Mouse (Mus musculus) gastrocnemius, adult 8-10 months (tissue): ENCODE measurements at regions not wholly inside any gene's neighbourhood (a gene's known extent, or its start where the extent isn't known, plus 50 kb on each side); places are given as distances from the start of the nearest gene placed in this dataset. TPM values are rescaled to one million over a fixed set of nuclear protein-coding genes. Genes with fewer than 3 reads are reported as not detected.
"Not testable (repeated sequence)": the region's sequence is repeated elsewhere in the genome, so short reads cannot be mapped to it uniquely, and the experiment has no call there.

Experiments used
- DNase-seq, 2 experiments: peaks; one replicate each; pipeline ENCODE4 v3.0.0; 2022; ENCODE audit warnings: low spot score in 2 of 2
- microRNA-seq: library from miRNA; unstranded; fragments of <30 nt; microRNA quantifications from one replicate; pipeline ENCODE4 v1.2.0, GENCODE M21; 2022

DNA sequence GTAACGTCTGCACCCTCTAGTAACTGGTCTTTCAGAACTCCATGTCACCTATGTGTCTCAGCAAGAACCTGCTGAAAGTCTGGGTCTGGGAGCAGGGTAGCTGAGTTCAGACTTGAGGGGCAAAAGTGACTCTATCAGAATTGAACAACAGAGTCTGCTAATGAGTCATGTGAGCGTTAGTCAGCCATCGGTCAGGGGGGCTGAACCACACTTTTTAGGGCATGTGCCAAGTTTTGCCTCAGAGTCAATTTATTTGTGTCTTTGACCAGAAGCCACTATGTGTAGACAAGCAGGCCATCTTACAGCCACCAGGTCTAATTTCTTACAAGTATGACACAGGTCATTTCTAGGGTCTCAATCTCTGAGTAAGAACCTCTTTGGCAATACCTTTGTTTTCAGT lies 115.9 kb upstream of the Gm11146 start:
- not testable (repeated sequence) for DNase-seq

DNA sequence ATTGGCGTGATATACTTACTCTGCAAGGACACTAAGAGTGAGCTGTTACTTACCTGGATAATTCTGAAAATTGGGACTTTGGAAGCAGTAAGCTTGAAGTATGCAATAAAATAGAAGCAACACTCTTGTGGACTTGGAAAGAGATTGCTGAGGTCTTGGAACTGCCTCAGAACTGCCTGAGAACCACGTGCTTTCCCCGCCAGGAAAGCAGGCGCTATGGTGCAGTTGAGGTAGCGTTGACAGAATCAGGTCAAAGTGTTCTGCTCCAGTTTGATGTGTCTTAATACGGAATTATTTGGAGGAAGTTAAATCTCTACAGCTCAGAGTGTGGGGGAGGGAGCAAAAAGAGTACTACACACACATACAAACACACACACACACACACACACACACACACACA lies 102.8 kb upstream of the Gm11146 start:
- DNase-seq, result no peak

DNA sequence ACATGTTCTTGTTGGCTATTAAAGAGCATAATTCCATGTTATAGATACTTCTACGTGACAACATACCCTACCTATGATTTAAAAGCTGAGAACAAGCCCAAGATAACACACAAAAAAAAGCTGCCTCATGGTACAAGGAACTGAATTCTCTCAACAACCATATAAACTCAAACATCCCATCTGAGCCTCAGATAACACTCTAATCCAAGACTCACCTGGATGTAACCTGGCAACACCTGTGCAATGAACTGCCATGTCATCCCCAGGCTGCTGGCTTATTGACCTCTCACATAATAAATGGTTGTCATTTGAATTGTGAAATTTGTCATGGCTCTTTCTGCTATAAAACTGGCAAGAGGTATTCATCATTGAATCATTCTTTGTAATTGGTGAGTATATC lies 93.5 kb upstream of the Gm11146 start:
- no peak for DNase-seq

DNA sequence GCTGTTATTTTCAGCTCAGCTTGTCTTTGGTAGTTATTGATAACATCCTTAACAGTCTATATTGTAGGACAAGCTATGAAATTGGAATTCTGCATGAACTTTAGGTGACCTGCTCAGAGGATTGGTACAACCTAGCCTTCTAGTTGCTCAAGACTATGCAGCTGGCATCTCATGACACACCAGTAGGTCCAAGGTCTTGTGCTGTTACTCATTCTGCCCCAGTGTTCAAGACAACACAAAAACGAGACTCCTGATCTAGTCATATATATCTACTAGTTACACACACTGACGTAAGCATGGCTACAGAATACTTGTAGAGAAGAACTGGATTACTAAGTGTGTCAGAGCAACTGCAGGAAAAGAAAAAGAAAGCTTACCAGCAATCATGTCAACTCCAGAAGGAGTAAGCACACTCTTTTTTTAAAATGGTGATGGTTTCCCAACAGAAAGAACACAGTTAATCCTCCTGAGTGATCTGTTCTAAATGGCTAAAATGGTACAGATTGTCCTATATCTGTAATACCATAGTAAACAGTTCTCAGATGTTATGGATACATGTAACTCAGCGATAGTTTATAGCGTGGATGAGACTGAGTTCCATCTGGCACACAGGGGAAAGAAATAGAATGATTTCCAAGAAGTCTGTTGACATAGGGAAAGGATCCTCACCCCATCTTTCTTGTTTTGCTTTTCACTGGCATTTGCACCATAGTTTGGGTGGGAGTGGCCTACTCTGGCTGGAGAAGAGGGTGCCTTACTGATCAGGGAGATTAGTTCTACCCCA lies 85.4 kb upstream of the Gm11146 start:
- no peak for DNase-seq

DNA sequence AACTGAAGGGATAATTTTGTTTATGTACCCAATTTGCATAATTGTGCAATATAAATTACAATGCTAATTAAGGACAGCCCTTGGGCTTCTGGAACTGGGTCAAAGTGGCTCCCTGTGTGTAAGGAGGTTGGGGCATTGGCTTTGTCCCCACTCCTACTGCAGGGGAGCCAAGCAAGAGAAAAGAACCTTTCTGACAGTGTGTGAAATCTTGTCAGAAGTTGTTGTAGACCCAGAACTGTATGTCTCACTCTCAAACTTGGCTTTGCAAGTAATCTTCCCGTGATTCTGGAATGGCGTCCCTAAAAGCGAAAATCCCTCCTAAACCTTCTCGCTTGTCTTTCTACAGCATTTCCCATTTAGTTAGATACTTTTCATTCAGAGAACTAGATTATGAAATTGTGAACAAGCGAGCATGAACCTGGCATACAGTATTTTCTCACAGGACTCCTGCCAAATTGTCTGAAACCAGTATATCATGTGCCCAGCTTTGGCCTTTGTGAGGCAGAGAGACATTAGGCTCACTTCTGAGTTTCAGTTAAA lies 83.8 kb upstream of the Gm11146 start:
- no peak for DNase-seq

DNA sequence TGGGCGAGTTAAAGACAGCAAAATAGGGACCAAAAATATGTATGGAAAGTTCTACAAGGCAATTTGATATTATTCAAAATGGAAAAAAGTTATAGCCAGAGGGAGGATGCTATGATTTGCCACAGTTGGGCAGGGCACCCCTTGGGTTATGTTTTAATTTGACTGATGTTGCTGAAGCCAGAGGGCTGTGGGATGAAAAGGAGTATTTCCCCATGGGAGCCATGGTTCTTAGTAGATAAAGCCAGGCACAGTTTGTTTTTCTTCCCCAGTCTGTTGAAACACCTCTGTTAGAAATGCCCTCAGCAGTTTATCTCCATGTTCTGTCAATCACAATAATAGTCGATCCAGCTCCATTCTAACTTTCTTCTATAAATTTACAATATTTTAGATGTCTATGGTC lies 82.6 kb upstream of the Gm11146 start:
- no peak for DNase-seq

DNA sequence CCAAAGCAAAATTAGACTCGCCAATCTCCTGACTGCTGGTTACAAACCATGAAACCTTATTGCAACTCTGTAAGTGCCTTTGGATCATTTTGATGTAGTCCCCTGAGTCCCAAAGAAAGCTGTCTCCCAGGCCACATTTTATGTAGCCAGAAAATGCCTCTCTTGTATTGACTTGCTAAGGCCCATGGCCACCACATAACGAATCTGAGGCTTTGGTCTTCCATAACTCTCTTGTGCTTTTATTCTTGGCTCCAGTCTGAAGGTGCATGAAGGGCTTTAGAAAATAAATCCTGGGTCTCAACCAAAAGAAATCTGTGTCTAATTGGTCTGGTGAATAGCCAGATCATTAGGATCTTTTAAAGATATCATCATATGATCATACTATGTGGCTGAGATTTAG lies 77.3 kb upstream of the Gm11146 start:
- DNase-seq, result no peak

DNA sequence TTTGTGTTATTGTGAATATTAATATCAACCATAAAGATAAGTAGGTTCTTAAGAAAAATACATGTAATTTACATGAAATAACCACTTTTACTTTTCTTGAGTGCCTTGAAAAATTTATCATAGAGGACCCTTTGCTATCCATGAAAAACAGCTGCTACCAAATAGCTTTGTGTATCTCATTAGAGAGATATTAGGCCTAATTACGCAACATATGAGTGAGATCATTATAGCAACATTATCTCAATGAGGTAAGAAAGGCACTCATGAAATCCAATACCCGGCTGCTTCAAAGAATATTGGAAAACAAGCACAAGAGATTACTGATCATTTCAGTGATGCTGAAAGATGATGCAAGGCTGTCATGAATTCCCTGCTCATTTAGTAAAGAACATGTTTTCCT lies 74.9 kb upstream of the Gm11146 start:
- DNase-seq, result no peak

DNA sequence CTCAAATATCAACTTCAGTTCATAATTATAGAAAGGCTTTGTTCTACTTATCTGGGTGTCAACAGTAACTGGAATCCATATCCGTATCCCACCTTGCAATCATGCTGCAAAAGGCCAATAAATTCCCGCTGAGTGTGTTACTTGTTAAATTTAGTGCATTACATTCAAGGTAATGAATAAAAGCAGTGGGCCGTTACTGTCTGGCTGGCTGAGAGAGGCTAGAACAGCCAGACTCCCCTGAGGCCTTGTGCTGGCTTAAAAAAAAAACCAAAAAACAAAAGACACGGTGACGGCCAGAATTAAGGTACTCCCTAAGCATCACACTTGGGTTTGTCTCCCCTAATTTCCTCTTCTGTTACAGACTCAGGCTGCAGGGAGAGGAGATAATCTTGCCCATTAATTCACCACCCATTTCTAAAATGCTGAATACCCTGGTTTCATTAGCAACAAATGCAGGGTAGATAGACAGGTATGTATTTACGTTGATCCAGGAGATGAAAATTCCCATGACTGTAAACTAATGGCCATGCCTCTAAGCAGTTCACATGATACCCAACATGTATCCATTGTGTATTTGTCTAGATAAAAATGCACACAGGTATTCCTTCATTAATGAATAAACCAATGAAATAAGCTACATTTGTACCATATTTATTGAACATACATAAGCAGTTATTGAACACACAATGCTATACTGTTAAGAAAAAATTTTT lies 74.1 kb upstream of the Gm11146 start:
- DNase-seq, result no peak

DNA sequence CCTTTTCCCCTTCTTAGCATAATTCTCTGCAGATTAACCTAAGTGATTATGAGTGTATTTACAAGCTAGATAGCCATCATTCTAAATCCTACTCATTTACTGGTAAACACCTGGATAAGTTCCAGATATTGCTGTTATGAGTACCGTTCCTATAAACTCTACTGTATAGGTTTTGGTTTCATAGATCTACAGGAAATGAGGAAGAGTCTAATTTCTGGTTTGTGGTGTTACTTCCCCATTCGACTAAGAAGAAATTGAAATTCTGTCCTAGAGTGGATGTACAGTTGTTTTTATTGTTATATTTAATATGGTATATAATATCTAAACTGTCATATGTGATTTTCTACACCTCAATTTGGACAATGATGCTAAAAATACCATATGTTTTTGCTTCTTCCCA lies 69.4 kb upstream of the Gm11146 start:
- DNase-seq, result no peak

DNA sequence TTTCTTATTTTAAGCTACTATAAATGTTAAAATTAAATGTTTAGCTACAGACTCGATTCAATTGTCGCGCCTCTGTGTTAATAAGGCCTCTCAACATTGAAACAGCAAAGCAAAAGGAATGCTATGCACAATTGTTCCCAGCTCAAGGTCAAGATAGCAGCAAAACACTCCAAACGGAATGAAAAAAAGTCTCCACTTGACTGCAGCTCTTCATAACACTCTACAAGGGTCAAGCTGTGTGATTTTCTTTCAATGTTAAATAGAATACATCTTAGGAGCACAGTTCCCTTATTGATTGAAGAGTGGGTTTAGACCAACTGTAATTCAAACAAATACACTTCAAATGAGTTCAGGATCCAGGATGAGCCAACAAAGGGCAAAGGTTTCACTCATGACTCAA lies 63.9 kb upstream of the Gm11146 start:
- no peak for DNase-seq

DNA sequence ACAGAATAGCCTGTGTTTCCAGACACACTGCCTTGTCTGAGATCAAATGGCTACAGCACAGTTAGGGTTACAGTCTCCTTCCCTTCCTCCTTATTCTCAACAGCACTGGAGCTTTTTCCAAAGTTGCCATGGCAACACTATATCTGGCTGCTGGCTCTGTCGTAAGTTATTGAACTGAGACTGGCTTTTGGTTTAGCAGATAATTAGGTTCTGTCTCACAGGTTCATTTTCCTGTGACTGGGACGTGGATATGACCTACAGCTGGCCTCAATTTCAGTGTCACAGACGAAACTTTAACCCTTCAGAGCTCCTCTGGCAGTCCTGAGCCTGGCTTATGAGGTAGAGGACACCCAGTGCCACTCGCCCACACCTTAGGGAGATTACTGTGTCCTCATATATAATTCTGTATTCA lies 60.2 kb upstream of the Gm11146 start:
- DNase-seq, result no peak

DNA sequence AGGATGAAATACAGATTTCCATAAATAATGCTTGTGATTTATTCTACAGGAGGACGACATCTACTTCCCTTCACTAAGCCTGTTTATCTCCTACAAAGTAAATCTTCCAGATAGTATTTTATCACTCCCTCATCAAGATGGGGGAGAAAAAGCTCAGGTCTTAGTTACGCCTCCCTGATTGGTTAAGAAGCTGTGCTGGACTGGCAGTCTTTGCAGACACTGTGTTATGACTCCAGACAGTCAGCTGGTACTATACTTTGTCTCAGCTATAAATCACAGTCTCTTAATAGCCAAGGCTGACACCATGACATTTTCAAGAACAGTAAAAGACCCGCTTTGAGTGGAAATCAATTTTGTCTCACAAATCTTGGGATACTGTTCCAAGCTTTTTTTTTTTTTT lies 51.4 kb upstream of the Gm11146 start:
- DNase-seq, result no peak

Small RNA genes in the stretch of these regions (microRNA-seq; reads per million reads assigned to microRNA genes)
- not detected for gene Gm25025
